Mouse (Mus musculus) cerebellum, adult 9-11 months (tissue): ENCODE results near the gene Il5ra.

Experiments
- DNase-seq: peaks from one replicate; pipeline ENCODE4 v3.0.0; 2022

Gene Il5ra

DNA sequence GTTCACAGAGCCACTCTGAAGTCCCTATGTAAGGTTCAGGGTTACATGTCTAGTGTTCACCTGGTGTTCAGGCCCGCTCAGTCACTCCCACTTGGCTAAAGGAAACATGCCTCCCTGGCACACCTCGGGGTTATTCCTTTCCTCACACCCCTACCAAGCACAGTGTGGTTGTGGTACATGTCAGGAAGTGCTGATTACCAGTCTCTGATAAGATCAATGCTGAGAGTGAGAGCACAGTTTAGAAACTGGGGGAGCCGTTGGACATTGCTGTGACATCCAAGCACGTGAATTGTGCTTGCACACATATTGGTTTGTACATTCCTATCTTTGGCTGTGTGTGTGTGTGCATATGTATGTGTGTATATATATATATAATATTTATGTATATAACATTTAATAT lies 16.3 kb downstream of the Il5ra start:
- DNase-seq, result no peak

DNA sequence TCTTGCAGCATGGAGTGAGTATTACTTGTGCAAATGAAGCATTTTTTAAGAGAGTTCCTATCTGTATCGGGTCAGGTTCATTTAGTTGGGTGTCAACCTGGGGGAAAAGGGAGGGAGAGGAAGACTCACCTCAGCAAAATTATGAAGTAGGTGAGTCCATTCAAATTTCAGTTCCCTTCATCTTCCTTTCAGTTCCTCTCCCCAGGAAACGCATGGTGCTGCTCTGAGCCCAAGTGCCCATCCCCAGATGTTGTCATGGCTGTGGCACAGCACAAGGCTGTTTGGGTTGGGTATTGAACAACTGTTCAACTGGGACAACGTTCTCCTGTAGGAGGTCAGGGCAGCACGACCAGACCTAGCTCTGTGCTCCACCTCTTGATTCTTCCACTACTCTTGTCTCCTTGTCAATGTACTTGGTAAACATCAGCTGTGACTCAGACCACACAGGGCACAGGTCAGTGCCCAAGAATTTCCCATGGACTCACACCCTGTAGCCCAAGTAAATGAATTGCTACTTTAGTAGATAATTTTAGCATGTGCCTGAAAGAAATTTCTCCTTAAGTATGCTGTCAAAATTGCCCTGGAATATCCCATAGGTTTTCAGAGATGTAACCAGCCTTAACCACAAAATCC lies 19.0 kb downstream of the Il5ra start:
- DNase-seq, result no peak

GRCm38 (mm10) chr6:106727703-106728102 lies 21.1 kb downstream of the Il5ra start:
- no peak for DNase-seq

DNA sequence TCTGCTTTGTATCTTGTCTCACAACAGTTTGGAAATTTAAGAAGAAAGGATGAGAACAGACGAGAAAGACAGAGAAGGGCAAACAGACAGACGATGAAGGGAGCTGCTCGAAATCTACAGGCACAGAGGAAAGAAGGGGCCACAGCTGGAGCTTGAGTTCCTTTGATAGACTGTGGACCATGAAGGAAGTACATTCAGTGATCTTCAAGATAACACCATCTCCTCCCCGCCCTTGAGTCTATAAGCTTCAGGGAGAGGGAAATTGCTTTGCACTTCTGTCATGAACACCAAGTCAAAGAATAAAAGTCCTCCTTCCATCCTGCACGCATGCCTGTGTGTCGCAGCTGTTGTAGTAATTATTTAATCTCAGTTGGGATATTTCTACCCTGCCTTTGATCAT lies 22.8 kb downstream of the Il5ra start:
- DNase-seq, result no peak

GRCm38 (mm10) chr6:106725642-106726041 lies 23.2 kb downstream of the Il5ra start:
- DNase-seq, result no peak

DNA sequence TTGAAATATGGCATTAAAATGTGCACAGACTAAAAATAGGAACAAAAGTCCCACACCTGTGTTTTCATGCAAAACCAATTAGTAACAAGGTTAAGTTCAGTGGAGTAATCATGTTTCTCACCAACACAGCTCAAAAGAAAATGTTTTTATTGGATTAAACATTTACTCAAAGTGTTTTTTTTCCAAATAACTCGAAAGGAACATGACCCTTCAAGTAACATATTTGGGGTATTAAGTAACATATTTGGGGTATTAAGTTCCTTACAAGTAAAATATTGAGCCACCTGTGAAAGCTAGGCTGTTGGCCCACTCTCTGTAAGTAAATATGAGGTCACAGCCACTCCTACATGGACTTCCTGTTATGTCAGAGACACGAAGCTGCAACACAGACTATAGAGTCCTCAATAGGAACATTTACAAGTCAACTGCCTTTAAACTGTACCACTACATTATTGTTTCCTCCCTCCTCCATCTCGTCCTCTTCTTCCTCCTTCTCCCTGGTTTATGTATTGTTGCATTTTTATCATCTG lies 43.3 kb downstream of the Il5ra start:
- no peak for DNase-seq

- DNase-seq, result no peak
Observed at GRCm38 (mm10) chr6:106701931-106702330, 46.9 kb downstream of the Il5ra start.

DNA sequence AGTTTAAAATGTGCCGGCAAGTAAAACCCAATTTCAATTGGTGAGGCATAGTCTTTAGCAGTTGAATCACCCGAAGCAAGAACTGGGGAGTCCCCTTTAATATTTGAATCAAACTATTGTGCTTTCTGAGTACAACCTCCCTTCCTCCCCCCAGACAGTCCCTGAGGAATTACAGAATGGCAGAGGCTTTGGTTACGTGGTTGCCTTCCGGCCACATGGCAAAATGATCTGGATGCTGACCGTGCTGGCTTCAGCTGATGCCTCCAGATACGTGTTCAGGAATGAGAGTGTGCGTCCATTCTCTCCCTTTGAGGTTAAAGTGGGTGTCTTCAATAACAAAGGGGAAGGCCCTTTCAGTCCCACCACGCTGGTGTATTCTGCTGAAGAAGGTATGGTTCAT lies 73.3 kb downstream of the Il5ra start:
- no peak for DNase-seq

GRCm38 (mm10) chr6:106663780-106664651 lies 84.8 kb downstream of the Il5ra start:
- DNase-seq, result no peak
